Mouse (Mus musculus) layer of hippocampus, adult 2 months (tissue): ENCODE measurements around the gene Pfkfb2. TPM values are rescaled to one million over a fixed set of nuclear protein-coding genes. Genes with fewer than 3 reads are reported as not detected.
A peak's percentile ranks its signal among the peaks of the same experiment; 100 is the strongest.

Experiments
- DNase-seq, 2 experiments: peaks; one replicate each; pipeline ENCODE4 v3.0.0; 2022; ENCODE audit warnings: low spot score in 2 of 2
- H3K27ac ChIP-seq: fragments of 200-600 bp; 2 replicates; pipeline ENCODE4 v1.8.1; 2022
- H3K4me3 ChIP-seq: fragments of 200-600 bp; 2 replicates; pipeline ENCODE4 v1.8.1; 2022; ENCODE audit warnings: mild to moderate bottlenecking
- CTCF ChIP-seq: fragments of 200-600 bp; conservative IDR thresholded peaks from 2 replicates; pipeline ENCODE4 v1.8.1; 2022; ENCODE audit warnings: antibody characterized with exemption, mild to moderate bottlenecking, moderate library complexity
- total RNA-seq, 2 experiments: library from RNA; stranded (reverse); gene quantifications; 2 replicates each; pipeline ENCODE4 v1.2.3; 2021

Pfkfb2 gene
- total RNA-seq, 2 experiments from 2014 or later: 45.6 to 51.7 TPM

DNA sequence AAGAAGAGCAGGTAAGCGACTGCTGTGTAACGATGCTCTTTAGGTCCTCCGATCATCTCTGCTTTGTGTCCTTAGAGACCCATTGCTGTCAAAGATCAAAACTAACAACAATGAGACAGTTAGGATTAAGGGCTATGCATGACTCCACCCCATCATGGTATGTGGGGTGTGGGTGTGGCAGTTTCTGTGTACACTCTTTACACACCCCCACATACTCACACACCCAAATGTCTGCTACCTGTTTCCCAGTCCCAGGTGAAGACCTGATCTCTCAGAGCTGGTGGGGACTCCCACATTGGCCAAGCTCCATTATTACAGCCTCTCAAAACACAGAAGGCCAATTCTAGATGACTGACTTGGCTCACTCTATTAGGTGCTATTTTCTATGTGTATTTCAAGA, 16.5 kb upstream of the Pfkfb2 start:
- no peak overlapping the region for H3K4me3 ChIP-seq
- no peak for DNase-seq
- H3K27ac ChIP-seq: no peak overlapping the region
- TF ChIP-seq CTCF: no peak

DNA sequence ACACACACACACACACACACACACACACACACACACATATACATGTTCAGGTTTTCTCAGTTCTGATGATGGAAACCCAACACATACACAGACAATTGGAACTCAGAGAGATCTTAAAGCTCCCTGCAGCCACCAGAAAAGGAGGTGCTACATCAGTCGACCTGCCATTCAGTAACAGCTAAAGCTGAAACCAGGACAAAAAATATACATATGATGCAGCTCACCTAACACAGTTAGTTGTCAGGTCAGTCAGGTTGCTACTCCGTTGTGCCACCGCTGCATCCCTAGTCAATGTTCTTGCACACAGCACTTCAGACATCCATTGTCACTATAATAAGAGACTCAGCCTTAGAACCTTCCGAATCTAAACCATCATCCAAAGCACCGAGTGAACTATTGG, 15.9 kb upstream of the Pfkfb2 start:
- DNase-seq: no peak
- Histone ChIP-seq H3K27ac (no peak overlapping the region), H3K4me3 (no peak overlapping the region)
- TF ChIP-seq CTCF: no peak

DNA sequence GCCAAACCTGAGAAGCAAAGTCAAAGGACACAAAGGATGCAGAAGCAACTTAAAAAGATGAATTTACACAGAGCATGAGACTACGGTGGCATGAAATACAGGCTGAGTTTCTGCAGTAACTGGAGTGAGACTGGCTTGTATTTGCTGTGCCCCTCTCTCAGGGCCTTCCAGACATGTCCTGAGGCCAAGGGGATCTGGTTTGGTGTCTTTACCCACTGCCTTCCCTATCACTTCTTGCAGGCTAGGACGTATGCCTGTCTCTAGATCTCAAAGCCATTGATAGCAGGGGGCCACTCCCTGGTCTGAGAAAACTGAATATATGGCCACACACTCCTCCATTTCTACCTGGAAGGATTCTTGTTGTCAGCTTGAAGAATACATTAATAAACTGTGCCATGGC, 15.2 kb upstream of the Pfkfb2 start:
- no peak overlapping the region for H3K27ac ChIP-seq
- DNase-seq: no peak
- TF ChIP-seq CTCF: no peak
- H3K4me3 ChIP-seq: no peak overlapping the region

DNA sequence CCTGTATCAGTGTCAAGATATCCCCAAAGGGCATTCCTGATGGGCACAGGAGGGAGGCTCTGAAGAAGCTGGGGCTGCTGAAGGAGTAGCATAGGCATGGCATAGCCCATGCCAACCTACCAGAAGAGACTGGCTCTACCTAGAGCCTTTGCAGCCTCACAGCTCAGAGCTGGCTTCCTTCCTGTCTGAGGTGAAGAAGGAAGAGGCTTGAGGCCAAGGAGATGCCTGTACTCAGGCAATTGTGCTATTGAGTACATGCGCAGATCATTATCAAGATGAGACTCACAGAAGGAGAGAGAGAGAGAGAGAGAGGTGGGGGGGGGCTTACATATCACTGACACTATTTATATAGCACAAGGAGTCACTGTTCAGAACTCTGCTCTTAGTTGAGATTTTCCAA, 14.7 kb upstream of the Pfkfb2 start:
- H3K27ac ChIP-seq: no peak overlapping the region
- DNase-seq: no peak

DNA sequence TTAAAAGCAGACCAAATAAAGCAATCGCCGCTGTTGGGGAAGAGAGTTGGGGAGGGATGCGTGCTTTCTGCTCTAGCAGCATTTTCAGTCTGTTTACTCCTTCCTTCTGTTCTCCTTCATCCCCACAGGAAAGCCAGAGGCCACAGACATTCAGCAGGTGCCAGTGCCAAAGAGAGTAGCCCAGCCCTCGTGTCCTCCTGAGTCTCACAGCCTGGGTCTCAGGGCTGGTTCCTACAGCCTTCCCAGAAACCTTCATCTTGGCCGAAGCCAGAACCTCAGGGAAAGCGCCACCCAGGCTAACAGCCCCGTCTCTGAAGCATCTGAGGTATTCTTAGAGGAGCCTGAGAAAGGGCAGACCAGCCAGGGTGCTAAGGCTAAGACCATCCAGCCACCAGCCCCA, 13.1 kb upstream of the Pfkfb2 start:
- no peak overlapping the region for H3K27ac ChIP-seq
- TF ChIP-seq CTCF: no peak
- DNase-seq: no peak
- H3K4me3 ChIP-seq: no peak overlapping the region

More for the DNA sequence above, 14.7 kb upstream of the Pfkfb2 start:
- H3K4me3 ChIP-seq: no peak overlapping the region
- no peak for TF ChIP-seq CTCF

DNA sequence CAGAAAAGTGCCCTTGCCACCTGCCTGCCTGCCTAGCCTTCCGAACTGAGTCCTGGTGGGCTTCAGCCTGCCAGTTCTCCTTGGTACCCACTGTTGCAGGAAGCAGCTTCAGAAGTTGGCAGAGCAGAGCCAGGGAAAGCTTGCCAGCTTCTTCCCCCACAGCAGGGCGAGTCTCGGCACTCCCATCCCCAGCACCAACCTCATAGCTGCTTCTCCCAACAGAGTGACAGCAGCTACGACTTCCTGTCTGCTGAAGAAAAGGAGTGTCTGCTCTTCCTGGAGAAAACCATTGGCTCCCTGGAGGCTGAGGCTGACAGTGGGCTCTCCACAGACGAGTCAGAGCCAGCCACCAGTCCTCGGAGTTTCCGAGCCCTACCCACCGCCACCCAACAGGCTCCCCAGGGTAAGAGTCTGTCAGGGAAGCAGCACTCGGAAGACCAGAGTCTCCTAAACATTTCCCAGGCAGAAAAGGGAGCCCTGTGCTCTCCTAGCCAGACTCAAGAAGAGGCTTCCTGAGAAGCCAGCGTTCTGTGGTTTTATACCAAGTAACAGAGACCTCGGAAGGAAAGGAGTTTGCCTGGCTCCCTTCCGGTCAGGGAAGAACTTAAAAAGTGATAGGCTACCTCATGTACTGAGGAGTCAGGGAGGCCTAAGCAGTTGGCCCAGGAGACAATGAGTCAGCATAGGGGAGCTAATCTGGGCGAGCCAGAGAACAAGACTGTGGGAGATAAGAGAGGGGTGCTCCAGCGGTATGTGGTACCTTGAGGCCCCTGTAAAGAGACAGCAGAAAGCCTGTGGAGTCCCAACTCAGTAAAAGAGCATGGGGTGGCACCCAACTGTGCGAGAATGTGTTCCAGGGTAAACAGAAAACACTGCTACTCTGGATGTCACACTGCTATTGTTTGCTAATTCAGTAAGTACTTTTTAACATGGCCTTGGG, 12.0 kb upstream of the Pfkfb2 start:
- Histone ChIP-seq H3K4me3 (no peak overlapping the region), H3K27ac (peak overlapping the region; percentile 76; the same call in 1 of the 2 replicates)
- no peak for TF ChIP-seq CTCF
- peak; percentile 46 to 70 for DNase-seq

DNA sequence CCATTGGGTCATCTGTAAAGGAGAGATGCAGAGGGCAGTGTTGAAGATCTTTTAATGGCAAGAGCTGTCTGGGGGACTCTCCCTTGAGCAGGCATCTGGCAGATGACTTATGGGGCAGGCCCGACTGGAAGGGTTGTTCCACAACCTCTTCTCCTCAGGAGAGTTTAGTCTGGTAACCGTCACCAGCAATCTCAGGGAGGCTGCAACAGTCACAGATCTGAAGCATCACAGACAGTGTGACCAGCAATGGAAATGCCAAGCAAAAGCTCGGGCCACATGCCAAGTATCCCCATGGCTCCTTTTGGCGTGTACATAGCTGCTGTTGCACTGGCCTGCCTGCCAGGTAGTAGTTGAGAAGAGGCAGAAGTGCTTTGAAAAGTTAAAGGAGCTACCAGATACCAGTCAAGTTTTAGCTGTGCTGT, 11.2 kb upstream of the Pfkfb2 start:
- no peak for DNase-seq

DNA sequence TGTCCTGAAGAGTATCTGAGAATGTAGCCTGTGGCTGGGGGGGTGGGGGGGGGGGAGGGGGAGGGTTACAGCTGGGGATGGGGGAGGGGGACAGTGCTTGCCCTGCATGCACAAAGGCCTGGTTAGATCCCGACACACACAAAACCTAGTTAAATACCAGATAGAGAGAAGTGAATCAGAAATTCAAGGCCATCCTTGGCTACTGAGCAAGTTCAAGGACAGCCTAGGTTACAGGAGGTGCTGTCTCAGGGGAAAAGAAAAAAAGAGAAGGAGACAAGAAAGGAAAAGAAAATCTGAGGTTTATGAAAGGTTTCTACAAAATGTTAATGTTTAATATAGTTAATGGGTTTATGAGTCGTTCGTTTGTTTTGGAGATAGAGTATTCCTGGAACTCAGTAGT, 10.6 kb upstream of the Pfkfb2 start:
- no peak for DNase-seq
- no peak for TF ChIP-seq CTCF
- Histone ChIP-seq H3K4me3 (no peak overlapping the region), H3K27ac (no peak overlapping the region)

More for the DNA sequence above, 11.2 kb upstream of the Pfkfb2 start:
- TF ChIP-seq CTCF: no peak
- Histone ChIP-seq H3K4me3 (no peak overlapping the region), H3K27ac (no peak overlapping the region; the same call in 1 of the 2 replicates)

DNA sequence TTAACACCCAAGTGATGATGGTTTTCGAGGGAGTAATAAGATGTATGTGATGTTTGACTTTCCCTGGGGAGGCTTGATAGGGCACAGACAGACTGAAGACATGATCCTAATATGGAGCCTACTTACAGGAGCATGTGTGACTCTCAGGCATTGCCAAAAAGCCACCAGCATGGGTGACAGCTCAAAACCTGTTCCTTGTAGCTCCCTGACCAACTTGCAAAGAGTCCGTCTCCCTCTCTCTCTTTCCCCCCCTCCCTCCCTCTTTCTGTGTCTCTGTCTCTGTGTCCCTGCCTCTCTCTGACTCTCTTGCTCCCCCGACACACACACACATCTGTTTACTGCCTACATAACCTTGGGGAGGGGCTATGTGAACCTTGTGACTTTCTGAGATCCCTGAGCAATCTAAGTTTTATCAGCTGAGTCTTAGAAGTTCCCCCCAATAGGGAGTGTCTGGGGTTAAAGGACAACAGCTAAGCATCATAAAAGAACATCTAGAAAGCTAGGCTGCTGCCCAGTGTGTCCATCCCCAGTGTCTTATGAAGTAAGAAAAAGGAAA, 9.6 kb upstream of the Pfkfb2 start:
- DNase-seq: no peak
- Histone ChIP-seq H3K4me3 (no peak overlapping the region), H3K27ac (no peak overlapping the region)
- TF ChIP-seq CTCF: no peak

DNA sequence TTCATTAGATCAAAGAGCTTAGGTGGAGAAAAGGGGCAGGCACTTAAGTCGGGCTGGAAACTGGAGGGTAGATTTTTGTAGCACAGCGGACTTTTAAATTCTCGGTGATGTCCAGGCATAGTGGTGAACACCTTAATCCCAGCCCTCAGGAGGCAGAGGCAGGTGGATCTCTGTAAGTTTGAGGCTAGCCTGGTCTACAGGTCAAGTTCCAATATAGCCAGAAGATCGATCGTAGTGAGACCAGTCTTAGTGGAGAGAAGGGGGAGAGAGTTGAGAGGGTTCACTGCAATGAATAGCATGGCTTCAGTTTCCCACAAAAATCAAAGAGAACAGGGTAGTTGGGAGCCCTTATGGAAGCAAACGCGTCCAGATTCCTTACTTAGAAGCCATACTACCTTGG, 8.9 kb upstream of the Pfkfb2 start:
- no peak overlapping the region for H3K4me3 ChIP-seq
- DNase-seq: no peak
- TF ChIP-seq CTCF: no peak
- H3K27ac ChIP-seq: no peak overlapping the region

DNA sequence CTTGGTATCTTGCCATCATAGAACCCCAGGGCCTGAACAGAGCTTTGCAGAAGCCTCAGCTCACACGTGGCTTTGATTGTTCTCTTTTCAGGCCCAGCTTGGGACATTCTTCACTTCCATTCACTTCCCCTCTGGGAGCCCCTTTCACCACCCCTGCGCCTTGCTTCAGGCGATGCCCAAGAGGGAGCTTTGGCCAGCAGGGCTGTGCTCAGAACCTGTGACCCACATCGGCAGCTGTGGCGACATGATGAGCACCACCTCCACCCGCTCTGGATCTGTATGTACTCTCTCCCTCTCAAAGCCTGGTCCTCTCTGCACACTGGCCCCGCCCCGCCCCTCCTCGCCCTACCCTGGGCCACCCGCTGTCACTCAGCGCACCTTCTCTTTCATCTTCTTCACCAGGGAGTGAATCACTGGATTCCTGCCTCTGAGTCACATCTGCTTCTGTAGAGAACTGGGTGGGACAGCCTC, 8.4 kb upstream of the Pfkfb2 start:
- no peak for TF ChIP-seq CTCF
- DNase-seq: no peak

DNA sequence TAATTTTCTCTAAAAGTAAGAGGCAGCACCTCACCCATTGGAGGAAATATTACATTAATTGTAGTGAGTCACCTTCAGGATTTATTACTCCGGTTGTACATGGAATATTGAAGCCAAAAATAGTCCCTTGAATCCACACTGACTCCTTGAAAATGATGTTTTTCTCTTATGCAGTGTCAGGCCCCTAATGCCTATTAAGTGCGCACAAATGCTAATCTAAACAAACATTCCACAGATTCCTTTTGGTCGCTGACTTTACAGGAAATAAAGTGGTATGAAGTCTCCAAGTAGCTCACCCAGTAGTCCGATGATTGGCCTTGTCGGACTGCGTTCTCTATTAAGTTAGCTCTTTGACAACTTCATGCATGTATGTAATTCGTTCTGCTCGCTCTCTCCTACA, 5.8 kb upstream of the Pfkfb2 start:
- Histone ChIP-seq H3K4me3 (no peak overlapping the region), H3K27ac (no peak overlapping the region)
- TF ChIP-seq CTCF: no peak
- DNase-seq: no peak

More for the DNA sequence above, 8.4 kb upstream of the Pfkfb2 start:
- H3K4me3 ChIP-seq: no peak overlapping the region
- H3K27ac ChIP-seq: no peak overlapping the region

DNA sequence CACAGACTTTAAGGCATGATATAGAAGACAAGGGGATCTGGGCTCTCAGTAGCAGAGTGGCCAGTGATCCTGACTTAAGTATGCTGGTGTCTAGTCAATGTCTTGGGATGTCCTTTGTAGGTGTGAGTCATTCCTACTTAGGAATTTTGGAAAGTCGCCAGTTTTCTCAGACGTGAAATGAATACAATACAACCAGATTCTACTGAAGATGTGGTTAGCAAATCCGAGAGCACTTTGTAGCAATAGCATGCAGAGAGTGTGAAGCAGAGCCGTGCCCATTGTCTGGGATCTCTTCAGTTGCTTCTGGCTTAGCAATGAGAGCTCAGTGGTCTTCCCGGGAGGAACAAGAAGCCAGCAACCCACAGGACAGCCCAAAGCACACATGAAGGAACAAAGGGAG, 5.4 kb upstream of the Pfkfb2 start:
- no peak overlapping the region for H3K4me3 ChIP-seq
- DNase-seq: no peak
- no peak overlapping the region for H3K27ac ChIP-seq
- no peak for TF ChIP-seq CTCF

DNA sequence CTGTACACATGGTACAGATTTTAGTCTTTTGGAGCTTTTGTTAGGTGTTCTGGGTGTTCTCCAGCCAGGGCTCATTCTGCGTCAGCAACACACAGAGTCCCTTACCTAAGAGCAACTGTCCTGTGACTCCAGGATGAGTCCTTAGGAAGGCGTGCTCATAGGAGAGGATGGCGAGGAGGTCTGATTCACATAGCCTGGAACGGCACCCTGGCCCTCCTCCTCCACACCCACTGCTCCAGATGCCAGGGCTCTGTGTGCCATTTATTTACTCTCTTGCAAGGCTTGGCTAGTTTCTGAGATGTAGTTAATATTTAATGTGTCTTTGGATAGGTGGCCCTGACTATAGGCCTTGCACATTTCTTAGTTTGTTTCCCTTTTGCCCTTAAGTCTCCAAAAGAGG, 4.6 kb upstream of the Pfkfb2 start:
- Histone ChIP-seq H3K4me3 (no peak overlapping the region), H3K27ac (no peak overlapping the region)
- no peak for TF ChIP-seq CTCF
- DNase-seq: no peak
